ENCODE assay signal across 19 mouse cellular contexts in genomic region chr6:137621021-137621420, GRCm38 (mm10).
"Had no signal": no experiment of that assay in that cellular context is flagged by ENCODE, and none has a peak within 500 bp of the region (broad histone marks: within the 10 kb centered on the region; RNA-seq: fewer than 3 reads in every experiment).

No protein-coding gene starts in this region.

- H3K27me3 ChIP-seq: lung, embryonic 15.5 days; megakaryocyte, embryonic 14.5 days; midbrain, embryonic 13.5 days; midbrain, embryonic 15.5 days; neural tube, embryonic 12.5 days had no signal

- H3K9ac ChIP-seq: lung, embryonic 15.5 days; midbrain, embryonic 13.5 days; midbrain, embryonic 15.5 days; neural tube, embryonic 12.5 days had no signal

- H3K4me2 ChIP-seq: lung, embryonic 15.5 days; midbrain, embryonic 11.5 days; midbrain, embryonic 13.5 days; midbrain, embryonic 15.5 days; neural tube, embryonic 12.5 days had no signal

- ATAC-seq: lung, postnatal 0 days; midbrain, embryonic 13.5 days; midbrain, embryonic 15.5 days had no signal

- DNase-seq: lung, adult 2 months; lung, postnatal 14 days; lung, postnatal 36 days; retina, postnatal 1 day; right cerebral cortex, adult 18-20 months; right cerebral cortex, postnatal 25 days; right cerebral cortex, postnatal 4 days; spleen, adult 18-20 months; thymus, adult 2 months; thymus, postnatal 25 days; thymus, postnatal 4 days had no signal

- H3K4me3 ChIP-seq: lung, embryonic 15.5 days; megakaryocyte, embryonic 14.5 days; midbrain, embryonic 13.5 days; midbrain, embryonic 15.5 days; neural tube, embryonic 12.5 days had no signal

- H3K36me3 ChIP-seq: lung, embryonic 15.5 days; midbrain, embryonic 13.5 days; midbrain, embryonic 15.5 days; neural tube, embryonic 12.5 days had no signal

- H3K4me1 ChIP-seq: lung, embryonic 15.5 days; megakaryocyte, embryonic 14.5 days; midbrain, embryonic 13.5 days; midbrain, embryonic 15.5 days; neural tube, embryonic 12.5 days had no signal

- H3K27ac ChIP-seq: lung, embryonic 15.5 days; macrophage; midbrain, embryonic 13.5 days; midbrain, embryonic 15.5 days; neural tube, embryonic 12.5 days had no signal

- H3K9me3 ChIP-seq: lung, embryonic 15.5 days; megakaryocyte, embryonic 14.5 days; midbrain, embryonic 13.5 days; midbrain, embryonic 15.5 days; neural tube, embryonic 12.5 days had no signal
